Mouse (Mus musculus) midbrain, embryonic 16.5 days (tissue): ENCODE measurements around the gene Slc25a42. TPM values are rescaled to one million over a fixed set of nuclear protein-coding genes. Genes with fewer than 3 reads are reported as not detected.

Source experiments
- ATAC-seq: fragments of 200-750 bp; cut with Nextera tagmentation; 2 replicates; pipeline ENCODE4 v1.8.0; 2017; ENCODE audit warnings: moderate TSS enrichment
- H3K27ac ChIP-seq: fragments of 300-500 bp; sonication (generic); 2 replicates; pipeline ENCODE4 v1.5.1; 2014; ENCODE audit warnings: mild to moderate bottlenecking, low read length, mixed read lengths
- H3K27me3 ChIP-seq: fragments of 300-500 bp; sonication (generic); 2 replicates; pipeline ENCODE4 v1.6.1; 2014; ENCODE audit warnings: low read depth, low read length, mixed read lengths; ENCODE audit not compliant: control insufficient read depth, insufficient read depth
- H3K36me3 ChIP-seq: fragments of 300-500 bp; sonication (generic); 2 replicates; pipeline ENCODE4 v1.6.1; 2014; ENCODE audit warnings: mild to moderate bottlenecking, low read length, moderate library complexity, mixed read lengths; ENCODE audit not compliant: control insufficient read depth, insufficient read depth
- H3K4me1 ChIP-seq: fragments of 300-500 bp; sonication (generic); 2 replicates; pipeline ENCODE4 v1.6.1; 2014; ENCODE audit warnings: mild to moderate bottlenecking, low read length, mixed read lengths; ENCODE audit not compliant: control insufficient read depth, insufficient read depth
- H3K4me2 ChIP-seq: fragments of 300-500 bp; sonication (generic); 2 replicates; pipeline ENCODE4 v1.6.1; 2014; ENCODE audit warnings: mild to moderate bottlenecking, low read length, mixed read lengths
- H3K4me3 ChIP-seq: fragments of 300-500 bp; sonication (generic); 2 replicates; pipeline ENCODE4 v1.5.1; 2014; ENCODE audit warnings: low read depth, mild to moderate bottlenecking, low read length, moderate library complexity, mixed read lengths
- H3K9ac ChIP-seq: fragments of 300-500 bp; sonication (generic); 2 replicates; pipeline ENCODE4 v1.6.1; 2014; ENCODE audit warnings: low read depth, low read length, mixed read lengths
- H3K9me3 ChIP-seq: fragments of 300-500 bp; sonication (generic); replicated peaks from 2 replicates; pipeline ENCODE4 v1.6.1; 2014; ENCODE audit warnings: mild to moderate bottlenecking, low read length, mixed read lengths; ENCODE audit not compliant: control insufficient read depth, poor library complexity, severe bottlenecking
- WGBS: fragments of 180-500 bp; shearing (Covaris S2); extraction: QIAGEN DNeasy Blood & Tissue Kit; methylation state at CpG from one replicate; pipeline ENCODE4 v1.1.7; 2014; 5-methylcytosine and 5-hydroxymethylcytosine counted together
- polyA plus RNA-seq: library from polyadenylated mRNA; unstranded; fragments of >200 nt; fragmentation: Nextera tagmentation; extraction: Ambion mirVana; gene quantifications from 2 replicates; pipeline ENCODE4 v1.2.1, GENCODE M21; 2015

Gene Slc25a42
- polyA plus RNA-seq, 1 experiment from 2014 or later, result 9.2 TPM

DNA sequence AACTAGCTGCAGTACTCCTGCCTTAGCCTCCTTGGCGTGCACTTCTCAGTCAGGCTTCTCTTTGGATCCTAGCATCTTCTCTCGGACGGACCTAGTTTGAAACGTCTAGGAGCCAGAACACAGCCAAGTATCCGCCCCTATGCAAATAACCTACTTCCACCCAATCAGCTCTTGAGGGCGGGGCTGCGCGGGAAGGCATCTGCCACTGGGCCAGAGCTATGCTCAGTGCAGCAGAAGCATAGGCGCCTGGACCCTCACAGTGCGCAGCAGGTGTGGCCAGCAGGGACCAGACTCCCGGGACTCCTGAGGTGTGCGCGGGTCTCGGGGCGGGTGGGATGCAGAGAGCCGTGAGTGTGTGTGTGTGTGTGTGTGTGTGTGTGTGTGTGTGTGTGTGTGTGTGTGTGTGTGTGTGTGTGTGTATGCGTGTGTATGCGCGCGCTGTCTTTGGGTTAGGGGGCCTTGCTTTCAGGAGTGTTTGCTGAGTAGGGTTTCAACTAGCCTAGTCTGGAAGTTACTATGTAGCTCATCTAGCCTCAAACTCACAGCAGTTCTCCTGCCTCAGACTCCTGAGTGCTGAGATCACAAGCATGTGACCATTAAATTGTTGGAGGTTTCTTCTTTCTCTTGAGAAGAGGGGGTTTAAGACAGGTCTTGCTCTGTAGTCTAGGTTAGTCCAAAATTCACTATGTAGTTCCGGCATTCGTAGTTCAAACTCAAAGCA, 59.4 kb downstream of the Slc25a42 start:
- Histone ChIP-seq H3K4me1 (peaks cover 5% of the 10 kb centered on the region), H3K27me3 (no peaks in the 10 kb centered on the region), H3K4me3 (no peak overlapping the region; the same call in 1 of the 2 replicates), H3K4me2 (peak overlapping the region; percentile 45), H3K27ac (no peak overlapping the region), H3K9ac (peak overlapping the region; percentile 33; the same call in 1 of the 2 replicates), H3K36me3 (no peaks in the 10 kb centered on the region), H3K9me3 (no peaks in the 10 kb centered on the region)
- ATAC-seq, result peak; percentile 91
- 16% methylated on average over 20 of the region's 22 CpGs for WGBS

DNA sequence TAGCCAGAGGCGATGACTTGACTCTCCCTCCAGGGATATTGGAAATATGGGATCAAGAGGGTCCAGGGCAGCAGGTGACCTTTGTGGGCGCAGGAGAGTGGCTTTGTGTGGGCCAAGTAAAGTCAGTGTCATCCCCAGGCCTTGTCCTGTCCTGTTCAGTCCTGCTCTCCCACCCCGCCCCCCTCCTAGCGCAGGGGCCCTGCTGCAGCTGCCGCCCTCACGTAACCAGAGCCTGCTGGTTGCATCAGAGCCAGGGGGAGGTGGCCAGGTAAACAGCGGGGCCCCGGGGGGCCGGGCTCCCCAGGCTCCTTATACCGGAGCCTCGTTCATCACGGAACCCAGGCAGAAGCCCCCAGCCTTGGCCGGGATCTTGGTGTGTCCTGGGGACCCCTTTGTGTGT, 61.9 kb downstream of the Slc25a42 start:
- no peaks in the 10 kb centered on the region for H3K9me3 ChIP-seq
- H3K27ac ChIP-seq, result no peak overlapping the region
- peaks cover 5% of the 10 kb centered on the region for H3K4me1 ChIP-seq
- H3K4me2 ChIP-seq, result no peak overlapping the region
- H3K9ac ChIP-seq, result no peak overlapping the region
- peaks cover 15% of the 10 kb centered on the region for H3K36me3 ChIP-seq
- no peaks in the 10 kb centered on the region for H3K27me3 ChIP-seq
- WGBS, result 15% methylated on average over 13 of the region's 13 CpGs
- H3K4me3 ChIP-seq, result no peak overlapping the region
- ATAC-seq, result no peak

DNA sequence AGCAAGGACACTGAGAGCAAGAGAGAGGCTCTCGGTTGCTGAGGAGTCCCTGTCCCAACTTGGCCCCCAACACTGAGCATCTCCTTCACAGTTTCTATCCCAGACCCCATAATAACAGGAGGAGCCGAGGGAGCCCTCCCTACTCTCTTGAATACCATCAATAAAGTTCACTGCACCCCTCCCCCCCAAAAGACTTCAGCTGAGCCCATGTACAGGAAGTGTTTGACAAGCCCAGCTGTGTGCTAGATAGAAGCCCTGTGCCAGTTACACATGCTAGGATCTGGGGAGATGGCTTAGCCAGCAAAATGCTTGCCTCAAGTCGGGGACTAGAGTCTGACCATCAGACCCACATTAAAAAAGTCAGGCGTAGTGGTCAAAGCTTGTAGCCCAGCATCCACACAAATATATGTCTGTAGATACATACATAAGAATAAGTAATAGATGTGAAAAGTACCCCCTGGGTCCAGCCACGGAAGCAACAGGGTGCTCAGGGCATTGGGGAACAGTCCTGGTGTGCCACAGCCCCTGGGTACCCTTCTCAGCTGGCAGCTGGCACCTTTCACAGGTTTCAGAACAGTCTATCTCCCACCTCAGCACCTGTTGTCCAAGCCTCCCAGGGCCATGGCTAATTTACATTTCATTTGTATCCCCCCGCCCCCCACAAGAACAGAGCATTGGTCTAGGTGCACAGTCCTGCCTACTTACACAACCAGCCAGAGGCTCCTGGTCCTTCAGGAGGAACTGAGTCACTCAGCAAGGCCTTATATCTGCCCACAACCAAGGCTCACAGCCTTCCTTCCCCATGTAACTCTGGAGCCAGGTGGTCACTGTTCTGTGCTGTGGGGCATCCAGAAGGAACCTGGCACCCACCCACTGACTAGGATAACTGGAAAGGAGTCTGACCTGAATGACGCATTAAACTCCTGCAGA, 64.2 kb downstream of the Slc25a42 start:
- no peak overlapping the region for H3K4me3 ChIP-seq
- no peak overlapping the region for H3K4me2 ChIP-seq
- ATAC-seq, result no peak
- no peaks in the 10 kb centered on the region for H3K27me3 ChIP-seq
- WGBS, result 87% methylated on average over 7 of the region's 7 CpGs
- peaks cover 21% of the 10 kb centered on the region for H3K36me3 ChIP-seq
- H3K9ac ChIP-seq, result no peak overlapping the region
- H3K4me1 ChIP-seq, result peaks cover 5% of the 10 kb centered on the region
- H3K9me3 ChIP-seq, result no peaks in the 10 kb centered on the region
- no peak overlapping the region for H3K27ac ChIP-seq

DNA sequence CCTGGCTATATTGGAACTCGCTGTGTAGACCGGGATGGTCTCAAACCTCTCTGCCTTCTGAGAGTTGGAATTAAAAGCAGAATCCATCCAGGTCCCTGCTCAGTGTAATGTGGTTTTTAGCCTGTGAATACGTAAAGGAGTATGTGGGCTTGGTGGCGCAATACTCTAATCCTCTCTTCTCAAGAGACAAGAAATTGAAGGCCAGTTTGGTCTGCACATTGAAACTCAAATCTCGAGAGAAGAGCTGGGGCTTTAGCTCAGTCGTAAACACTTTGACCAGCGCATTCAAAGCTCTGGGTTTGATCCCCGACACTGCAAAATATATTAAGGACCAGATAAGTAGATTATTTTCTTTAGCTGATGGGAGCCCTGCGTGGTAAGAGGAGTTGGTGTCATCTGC, 72.1 kb downstream of the Slc25a42 start:
- ATAC-seq, result no peak
- peak overlapping the region; percentile 74 for H3K9ac ChIP-seq
- H3K36me3 ChIP-seq, result peaks cover 18% of the 10 kb centered on the region

DNA sequence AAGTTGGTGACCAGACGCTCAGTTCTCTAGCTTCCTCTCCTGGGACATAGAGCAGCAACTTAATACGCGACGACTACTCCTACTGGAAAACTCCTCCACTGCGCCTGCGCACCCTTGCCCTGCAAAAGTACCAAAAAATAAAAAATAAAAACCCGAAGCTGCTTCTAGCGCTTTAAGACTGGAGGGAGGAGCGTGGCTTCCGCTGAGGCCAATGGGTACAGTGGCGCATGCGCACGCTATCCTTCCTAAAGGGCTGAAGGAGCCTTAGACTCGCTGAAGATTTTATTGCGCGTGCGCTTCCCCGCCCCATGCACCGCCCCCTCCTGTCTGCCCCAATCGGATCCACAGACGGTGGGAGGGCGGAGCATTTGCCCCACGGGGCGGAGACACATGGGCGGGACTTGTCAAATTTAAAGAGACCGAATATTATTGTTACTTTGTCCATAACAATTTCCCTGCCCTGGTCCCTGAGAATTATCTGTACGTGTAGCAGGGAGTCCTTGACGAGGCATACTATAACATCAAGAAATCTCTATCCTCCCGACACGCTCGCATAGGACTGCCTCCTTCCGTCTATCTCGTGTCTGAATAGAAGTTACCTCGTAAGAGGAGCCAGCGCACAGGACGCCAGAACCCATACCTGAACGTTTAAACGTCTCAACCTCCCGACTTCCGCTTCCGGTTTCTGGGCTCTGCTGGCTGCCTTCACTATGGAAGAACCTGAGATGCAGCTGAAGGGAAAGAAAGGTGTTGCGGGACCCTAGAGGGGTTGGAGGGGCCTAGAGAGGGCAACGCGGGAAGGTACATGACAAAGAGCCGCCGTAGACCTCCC, 72.9 kb downstream of the Slc25a42 start, which contains the start of the genes Rfxank, Borcs8 and Mef2b:
Rfxank (minus strand) TSS at position 129 of the 832 bp plus-strand sequence.
Borcs8 (plus strand) TSS at position 474 of the 832 bp plus-strand sequence.
Mef2b (plus strand) TSS at position 686 of the 832 bp plus-strand sequence.
- no peaks in the 10 kb centered on the region for H3K9me3 ChIP-seq
- H3K27ac ChIP-seq, result peak within 1 kb of the TSS; percentile 87
- ATAC-seq, result peak; percentile 96
- H3K9ac ChIP-seq, result peak within 1 kb of the TSS; percentile 74
- WGBS, result 0% methylated on average over 46 of the region's 46 CpGs
- H3K36me3 ChIP-seq, result peaks cover 14% of the 10 kb centered on the region
- peaks cover 21% of the 10 kb centered on the region for H3K4me1 ChIP-seq
- no peaks in the 10 kb centered on the region for H3K27me3 ChIP-seq
- H3K4me3 ChIP-seq, result peak within 1 kb of the TSS; percentile 67
- peak within 1 kb of the TSS; percentile 93 for H3K4me2 ChIP-seq

More for the DNA sequence above, 72.1 kb downstream of the Slc25a42 start:
- peak overlapping the region; percentile 67 for H3K4me3 ChIP-seq
- 13% methylated on average over 9 of the region's 9 CpGs for WGBS
- H3K4me2 ChIP-seq, result peak overlapping the region; percentile 93
- no peaks in the 10 kb centered on the region for H3K27me3 ChIP-seq
- peaks cover 21% of the 10 kb centered on the region for H3K4me1 ChIP-seq
- H3K9me3 ChIP-seq, result no peaks in the 10 kb centered on the region
- H3K27ac ChIP-seq, result peak overlapping the region; percentile 87

DNA sequence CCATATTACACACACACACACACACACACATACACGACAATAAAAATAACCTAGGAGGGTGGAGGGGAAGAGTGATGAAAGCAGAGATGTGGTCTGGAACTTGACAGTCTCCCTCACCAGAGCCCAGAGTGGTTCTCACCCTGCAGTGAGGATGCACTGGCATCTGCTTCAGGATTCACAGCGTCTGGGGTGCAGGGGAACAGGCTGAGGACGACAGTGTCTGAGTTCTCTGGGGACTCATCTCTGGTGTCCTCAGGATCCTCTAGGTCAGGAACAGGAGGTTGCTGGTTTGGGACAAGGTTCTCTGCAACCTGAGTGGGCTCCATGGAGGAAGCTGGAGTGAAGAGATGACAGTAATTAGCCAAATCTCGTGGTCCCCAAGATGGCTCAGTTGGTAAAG, 74.2 kb downstream of the Slc25a42 start:
- Histone ChIP-seq H3K27me3 (no peaks in the 10 kb centered on the region), H3K9me3 (no peaks in the 10 kb centered on the region), H3K36me3 (peaks cover 16% of the 10 kb centered on the region), H3K4me3 (no peak overlapping the region), H3K4me2 (peak overlapping the region; percentile 67), H3K4me1 (peaks cover 21% of the 10 kb centered on the region), H3K27ac (no peak overlapping the region), H3K9ac (no peak overlapping the region)
- 78% methylated on average over 4 of the region's 4 CpGs for WGBS
- ATAC-seq, result no peak

DNA sequence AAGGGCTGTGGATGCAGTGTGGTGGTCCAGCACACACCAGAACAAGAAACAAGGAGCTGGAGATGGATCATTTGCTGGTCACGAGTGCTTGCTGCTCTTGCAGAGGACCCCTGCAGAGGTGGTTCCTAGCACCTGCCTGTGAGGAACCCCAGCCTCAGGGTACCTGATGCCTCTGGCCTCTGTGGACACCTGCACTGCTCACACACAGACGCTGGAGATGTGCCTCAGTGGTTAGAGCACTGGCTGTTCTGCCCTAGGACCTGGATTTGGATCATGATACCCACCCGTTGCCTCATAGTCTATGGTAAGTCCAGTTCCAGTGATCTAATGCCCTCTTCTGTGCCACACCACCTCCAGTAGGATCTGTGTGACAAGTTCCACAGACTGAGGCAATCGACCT, 75.5 kb downstream of the Slc25a42 start:
- WGBS, result 98% methylated on average over 4 of the region's 4 CpGs
- Histone ChIP-seq H3K4me3 (no peak overlapping the region), H3K9me3 (no peaks in the 10 kb centered on the region), H3K4me2 (no peak overlapping the region), H3K9ac (no peak overlapping the region), H3K4me1 (peaks cover 25% of the 10 kb centered on the region), H3K27ac (no peak overlapping the region), H3K36me3 (peaks cover 12% of the 10 kb centered on the region), H3K27me3 (no peaks in the 10 kb centered on the region)
- ATAC-seq, result no peak

DNA sequence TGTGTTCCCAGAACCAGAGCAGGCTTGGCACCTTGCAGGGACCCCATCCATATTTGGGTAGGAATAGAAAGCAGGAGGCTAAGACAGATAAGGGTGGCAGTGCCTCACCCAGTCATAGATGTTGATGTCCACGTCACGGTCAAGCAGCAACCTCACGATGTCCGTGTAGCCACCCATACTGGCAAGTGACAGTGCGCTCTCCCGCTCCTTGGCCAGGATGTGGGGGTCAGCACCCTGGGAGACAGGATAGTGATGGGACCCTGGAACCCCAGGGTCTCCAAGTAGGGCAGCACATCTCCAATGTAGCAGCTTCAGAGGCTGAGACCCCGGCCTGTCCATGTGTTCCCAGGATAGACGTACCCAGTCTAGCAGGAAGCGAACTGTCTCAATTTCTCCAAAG, 77.2 kb downstream of the Slc25a42 start:
- Histone ChIP-seq H3K9me3 (no peaks in the 10 kb centered on the region), H3K9ac (no peak overlapping the region), H3K4me1 (peaks cover 20% of the 10 kb centered on the region), H3K4me2 (no peak overlapping the region), H3K36me3 (peaks cover 12% of the 10 kb centered on the region), H3K27me3 (no peaks in the 10 kb centered on the region), H3K27ac (no peak overlapping the region), H3K4me3 (no peak overlapping the region)
- ATAC-seq, result no peak
- 94% methylated on average over 9 of the region's 9 CpGs for WGBS
